Mouse (Mus musculus): ENCODE data around the gene Fam129a.

Gene Fam129a

DNA sequence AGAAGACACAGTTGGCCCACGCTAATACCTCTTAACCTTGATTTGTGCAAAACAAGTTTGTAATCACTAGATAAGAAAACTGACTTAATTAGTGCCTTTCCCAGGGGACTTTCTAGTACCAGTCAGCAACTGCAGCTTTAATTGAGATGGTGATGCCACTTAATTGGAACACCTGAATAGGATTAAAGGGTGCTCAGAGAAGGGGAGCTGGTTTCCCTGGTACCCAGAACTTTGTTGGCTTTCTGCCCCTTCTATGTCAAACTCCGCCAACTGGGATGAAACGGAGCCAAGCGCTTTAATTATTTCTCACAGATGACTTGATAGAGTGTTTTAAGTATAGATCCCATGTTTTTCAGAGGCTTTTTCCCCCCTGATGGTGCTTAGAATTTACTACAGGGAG, 55.6 kb downstream of the Fam129a start:
- no peak for DNase-seq (ENCODE audit: low spot score)

DNA sequence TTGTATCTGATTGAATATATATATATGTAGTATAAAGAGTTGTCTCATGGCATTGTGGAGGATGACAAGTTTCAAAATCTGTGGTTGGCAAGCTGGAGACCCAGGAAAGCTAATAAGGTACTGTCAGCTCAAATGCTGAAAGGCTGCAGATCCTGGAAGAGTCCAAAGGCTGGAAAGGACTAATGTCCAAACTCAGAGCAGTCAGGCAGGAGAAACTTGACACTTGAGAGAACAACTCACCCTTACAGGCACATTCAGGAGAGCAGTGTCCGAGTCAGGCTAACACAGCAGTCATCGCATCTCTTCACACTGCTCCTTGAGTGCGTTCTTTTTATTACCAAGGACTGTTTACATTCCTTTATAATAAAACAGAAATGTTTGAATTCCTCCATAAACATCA, 56.2 kb downstream of the Fam129a start:
- DNase-seq (ENCODE audit: low spot score): no peak

DNA sequence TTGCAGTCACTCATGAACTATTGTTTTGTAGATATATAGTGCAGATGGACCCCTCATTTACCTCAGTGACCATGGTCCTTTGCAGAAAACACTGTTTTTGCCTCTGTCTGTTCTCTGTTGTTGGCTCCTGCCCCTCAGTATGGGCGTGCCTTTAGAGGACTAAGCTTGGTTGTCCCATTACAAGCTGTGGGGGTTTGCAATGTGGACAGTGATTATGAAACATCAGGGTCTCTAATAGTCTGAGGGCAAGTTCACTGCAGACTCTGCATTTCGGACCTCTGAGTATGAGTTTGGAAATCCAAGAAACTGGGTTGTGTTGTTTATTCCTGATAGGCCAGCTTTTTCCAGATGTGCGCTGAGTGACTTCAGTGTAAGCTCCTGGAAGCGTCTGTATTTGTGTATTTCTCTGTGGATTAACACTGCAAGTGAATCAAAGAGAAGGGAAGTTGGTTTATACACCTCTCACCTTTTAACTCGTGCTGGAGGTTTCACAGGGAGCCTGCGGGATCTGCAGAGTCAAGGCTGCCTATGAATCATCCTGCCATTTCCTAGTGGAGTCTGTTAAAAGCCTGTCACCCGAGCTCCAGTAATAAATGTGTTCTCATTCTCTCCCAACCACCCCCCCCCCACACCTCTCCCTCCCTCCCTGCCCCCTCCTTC, 58.7 kb downstream of the Fam129a start:
- DNase-seq (ENCODE audit: low spot score): peak; percentile 53

DNA sequence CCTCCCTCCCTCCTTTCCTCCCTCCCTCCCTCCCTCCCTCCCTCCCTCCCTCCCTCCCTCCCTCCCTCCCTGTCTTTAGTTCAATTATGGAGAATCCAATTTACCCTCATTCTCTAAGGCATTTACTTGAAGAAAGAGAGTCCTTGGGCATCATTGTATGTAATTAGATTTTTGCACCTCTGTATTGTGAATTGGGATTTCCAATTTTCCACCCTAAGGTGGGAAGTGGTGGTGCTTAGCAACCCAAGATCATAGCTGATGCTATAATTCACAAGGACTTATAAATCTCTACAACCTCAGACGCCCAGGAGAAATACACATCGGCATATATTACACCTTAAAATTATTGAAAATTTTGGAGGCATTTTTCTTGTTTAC, 59.3 kb downstream of the Fam129a start:
- no peak for DNase-seq (ENCODE audit: low spot score)

DNA sequence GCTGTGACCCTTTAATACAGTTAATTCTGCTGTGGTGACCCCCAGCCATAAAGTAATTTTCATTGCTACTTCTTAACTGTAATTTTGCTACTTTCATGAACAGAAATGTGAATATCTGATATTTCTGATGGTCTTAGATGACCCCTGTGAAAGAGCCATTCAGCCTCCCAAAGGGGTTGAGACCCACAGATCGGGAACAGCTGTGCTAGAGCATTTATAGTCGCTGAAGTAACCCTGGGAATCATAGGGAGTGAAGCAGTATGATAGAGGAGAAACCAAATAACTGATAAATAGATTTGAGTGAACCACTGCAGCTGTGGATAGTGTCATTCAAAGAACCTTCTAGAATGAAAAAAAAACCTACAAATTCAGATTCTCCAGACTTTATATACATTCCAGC, 60.1 kb downstream of the Fam129a start:
- DNase-seq (ENCODE audit: low spot score): no peak

DNA sequence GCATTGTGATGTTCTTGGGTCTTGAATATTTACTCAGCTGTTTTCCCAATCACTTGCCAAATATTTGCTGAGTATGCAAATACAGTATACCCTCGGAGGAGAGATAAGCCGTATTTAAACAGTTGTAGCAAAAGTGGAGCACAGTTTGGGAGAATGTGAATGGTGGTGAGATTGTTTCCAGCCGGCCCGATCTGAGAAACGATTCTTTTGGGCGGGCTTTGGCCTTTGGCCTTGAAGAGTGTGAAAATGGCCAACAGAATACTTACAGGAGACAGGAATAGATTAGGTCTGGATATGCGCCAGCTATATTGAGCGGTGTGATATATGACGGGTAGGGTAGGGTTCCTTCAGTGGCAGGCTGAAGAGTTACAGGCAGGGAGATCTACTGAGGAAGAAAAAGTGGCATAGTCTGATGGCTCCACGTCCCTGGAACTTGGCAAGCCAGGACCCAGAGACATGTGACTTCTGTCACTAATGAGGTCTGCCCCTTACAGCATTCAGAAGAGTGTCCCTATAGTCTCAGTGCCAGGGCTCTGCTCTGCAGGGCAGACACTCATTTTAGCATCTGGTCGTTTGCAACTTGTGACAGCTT, 60.8 kb downstream of the Fam129a start:
- DNase-seq (ENCODE audit: low spot score): no peak

DNA sequence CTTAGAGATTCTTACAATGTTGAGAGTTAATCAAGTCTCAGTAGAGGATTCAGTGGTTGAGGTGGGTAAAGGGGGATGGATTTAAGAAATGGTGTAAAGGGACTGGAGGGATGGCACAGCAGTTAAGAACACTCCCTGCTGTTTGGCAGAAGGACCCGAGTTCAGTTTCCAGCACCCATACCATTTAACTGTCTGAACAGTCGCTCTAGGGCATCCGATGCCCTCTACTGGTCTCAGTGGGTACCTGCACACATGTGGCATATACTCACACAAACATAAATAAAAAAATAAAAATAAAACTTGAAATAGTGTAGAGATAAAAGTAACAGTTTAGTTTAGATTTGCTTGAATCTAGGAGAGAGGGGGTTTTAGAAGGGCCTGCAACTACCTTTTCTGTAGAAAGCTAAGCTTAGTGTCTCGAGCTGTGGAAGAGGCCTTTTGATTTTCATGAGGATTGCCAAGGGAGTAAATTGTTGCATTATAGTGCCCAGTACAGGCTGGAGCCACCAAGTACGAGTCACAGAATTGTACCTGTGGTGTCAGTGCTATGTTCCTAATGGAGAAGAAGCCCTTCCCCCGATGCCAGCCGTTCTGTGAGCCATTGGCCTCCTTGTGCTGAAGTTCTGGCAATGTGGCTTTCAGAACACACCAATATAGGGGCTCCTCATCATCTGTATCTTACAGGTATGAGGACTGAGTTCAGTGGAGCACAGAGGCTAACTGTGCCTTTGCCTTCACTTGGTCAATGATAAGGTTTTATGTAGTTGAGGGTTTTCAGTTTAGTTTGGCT, 61.8 kb downstream of the Fam129a start:
- DNase-seq (ENCODE audit: low spot score): no peak

DNA sequence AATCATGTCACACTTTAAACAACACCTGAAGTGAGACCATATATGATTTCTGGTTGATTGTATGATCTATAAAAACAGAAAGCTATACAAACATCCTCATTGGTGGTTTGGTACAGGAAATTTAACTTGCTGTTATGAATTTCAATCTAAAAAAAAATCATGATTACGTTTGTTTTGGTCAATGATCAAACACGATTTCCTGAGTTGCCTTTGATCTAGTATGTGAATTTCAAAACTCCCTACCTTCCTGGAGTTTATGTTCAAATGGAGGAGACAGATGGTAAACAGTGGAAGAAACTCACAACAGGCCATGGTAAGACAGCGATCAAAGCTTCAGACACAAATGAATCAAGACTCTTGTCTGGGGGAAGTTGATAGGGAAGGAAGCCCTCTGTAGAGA, 65.7 kb downstream of the Fam129a start:
- no peak for DNase-seq (ENCODE audit: low spot score)

DNA sequence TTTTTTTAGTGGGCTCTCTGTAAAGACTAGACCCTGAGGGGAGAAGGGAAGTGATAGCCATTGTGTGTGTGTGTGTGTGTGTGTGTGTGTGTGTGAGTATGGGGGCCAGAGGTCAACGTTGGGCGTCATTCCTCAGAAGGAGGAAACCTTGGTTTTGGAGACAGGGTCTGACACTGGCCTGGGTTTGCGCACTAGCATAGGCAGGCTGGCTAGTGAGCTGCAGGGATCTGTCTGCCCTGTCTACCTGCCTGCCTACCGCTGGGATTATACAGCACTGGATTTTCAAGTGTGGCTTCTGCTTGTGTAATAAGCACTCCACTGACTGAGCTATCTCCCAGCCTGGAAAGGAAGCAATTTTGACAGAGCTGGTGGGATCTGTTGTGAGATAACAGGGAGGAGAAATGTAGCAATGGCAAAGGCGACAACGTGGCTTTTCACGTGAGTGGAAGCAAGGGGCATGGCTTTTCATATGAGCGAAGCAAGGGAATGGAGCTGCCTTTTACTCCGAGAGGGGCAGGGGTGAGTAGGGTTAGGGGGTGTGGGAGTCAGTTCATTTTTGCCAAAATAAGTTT, 66.5 kb downstream of the Fam129a start:
- DNase-seq (ENCODE audit: low spot score): no peak

DNA sequence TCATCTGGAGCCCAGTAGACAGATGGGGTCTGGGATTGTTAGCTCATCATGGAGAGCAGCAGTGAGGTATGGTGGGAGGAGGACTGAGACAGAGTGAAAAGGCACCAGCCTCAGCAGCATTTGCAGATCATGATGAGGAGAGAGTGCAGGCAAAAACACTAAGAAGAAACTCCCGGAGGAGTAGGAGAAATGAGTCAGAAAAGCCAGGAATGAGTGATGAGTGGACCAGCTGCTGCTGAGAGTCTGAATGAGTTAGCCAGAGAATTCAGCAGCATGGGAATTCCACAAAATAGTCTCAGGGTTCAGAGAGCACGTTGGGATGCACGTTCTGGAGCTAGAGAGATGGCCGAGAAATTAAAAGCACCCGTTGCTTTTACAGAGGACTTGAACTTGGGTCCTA, 67.4 kb downstream of the Fam129a start:
- DNase-seq (ENCODE audit: low spot score): no peak

DNA sequence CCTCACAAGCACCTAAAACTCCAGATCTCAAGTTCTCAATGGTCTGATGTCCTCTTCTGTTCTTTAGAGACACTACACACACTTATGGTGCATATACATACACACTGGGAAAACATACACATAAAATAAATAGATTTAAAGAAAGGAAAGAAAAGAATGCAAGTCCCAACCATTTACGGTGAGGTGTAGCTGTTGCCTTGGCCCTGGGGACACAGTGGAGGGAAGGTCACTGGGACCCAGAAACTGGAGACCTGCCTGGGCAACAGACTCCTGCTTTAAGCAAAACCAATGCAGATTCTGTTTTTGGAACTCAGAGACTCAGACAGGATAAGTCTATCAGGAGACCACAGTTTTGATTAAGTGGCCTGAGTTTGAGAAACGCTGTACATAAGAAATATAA, 67.8 kb downstream of the Fam129a start:
- no peak for DNase-seq (ENCODE audit: low spot score)

DNA sequence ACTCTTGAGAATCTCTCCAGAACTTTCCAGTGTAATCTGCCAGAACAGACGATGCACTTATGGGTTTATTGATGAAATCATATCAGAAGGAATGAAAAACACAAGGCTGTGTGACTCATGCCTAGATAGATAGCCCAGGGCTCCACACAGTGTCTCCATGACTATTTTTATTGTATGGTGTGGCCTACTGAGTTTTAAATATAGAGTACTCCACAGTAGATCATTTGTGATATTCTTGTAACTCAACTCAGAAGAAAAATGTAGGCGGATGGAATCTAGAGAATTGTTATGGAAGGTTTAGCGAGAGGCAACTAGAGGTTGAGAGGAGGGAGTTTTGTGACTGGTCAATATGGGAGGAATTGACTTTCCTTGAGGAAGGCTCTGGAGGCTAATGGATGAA, 75.4 kb downstream of the Fam129a start:
- DNase-seq (ENCODE audit: low spot score): no peak

DNA sequence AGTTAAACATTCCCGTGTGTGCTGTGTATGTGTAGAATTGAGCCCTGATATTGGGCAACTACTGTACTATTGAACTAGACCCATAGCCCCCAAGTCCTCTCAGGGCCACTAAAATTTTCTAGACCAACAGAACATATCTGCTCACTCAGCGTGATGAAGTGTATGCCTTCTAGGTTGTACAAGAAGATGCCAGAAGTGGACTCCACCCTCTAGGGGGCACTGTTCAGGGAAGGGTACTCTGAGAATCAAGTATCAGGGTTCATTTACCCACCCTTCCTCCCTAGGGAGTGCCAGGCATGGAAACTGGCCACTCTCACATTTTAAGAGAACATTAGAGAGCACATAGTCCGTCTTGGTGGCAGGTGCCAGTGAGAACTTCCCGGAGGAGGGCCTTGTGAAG, 77.1 kb downstream of the Fam129a start:
- no peak for DNase-seq (ENCODE audit: low spot score)

DNA sequence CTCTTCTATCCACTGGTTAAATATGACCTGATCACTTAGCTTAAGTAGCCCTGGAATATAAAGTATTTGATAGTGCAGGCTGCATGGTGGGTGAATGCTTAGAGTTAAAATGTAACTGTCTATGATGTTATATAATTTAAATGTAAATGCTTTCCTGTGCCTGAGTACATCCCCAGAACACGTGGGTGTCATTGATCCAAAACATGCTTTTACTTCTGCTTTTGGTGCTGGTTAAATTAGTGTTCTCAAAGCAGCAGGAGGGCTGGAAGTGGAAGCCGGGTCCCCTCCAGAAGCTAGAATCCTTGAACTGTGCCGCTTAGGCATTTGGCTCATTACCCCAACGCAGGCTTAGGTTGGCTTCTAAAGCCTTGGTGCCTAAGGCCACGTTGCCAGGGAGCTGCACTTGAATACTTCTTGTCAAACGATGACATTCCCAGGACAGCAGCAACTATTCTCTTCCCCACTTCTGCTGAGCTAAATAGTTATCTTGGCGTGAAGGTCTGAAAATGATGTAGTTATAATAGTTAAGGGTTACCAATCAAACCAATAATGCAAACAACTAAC, 86.1 kb downstream of the Fam129a start:
- DNase-seq (ENCODE audit: low spot score): no peak

DNA sequence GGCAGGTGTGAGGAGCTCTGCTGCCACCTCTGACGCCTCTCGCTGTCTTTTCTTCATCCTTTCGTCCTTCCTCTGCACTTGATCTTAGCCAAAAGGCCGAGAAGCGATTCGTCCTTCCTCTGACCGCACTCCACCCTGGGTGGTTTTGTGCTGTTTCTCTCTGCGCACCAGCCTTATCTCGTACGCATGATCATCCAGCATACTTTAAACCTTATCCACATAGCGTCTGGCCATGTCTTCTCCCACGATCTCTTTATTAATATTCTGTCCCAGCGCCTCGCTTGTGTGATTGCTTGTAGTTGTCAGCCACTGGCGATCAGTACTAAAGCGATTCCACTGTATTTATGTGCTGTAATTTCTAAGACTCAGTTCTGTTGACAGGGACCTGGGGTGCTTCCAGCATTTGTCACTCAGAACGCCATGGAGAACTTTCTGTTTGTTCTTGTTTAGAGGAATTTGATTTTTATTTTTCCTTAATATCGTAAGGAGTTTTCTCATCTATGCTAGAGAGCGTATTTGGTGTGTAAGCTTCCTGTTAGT, 87.4 kb downstream of the Fam129a start:
- no peak for DNase-seq (ENCODE audit: low spot score)

DNA sequence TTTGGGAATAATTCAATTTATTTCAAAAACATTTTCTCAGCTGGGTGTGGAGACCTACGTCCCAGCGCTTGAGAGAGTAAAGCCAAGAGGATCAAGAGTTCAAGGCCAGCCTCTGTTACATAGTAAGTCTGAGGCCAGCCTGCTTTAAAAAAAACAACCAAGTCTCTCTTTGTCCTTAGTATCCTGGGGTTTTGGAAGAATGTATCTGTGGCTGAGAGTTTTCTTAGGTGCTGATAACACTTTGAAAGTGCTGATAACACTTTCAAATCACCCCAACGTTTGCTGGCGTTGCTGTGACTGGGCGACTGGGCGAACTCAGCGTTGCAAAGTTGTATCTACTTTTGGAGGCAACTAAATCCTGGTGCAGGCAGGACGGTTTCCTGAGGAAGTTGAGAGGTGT, 88.7 kb downstream of the Fam129a start:
- DNase-seq (ENCODE audit: low spot score): no peak

DNA sequence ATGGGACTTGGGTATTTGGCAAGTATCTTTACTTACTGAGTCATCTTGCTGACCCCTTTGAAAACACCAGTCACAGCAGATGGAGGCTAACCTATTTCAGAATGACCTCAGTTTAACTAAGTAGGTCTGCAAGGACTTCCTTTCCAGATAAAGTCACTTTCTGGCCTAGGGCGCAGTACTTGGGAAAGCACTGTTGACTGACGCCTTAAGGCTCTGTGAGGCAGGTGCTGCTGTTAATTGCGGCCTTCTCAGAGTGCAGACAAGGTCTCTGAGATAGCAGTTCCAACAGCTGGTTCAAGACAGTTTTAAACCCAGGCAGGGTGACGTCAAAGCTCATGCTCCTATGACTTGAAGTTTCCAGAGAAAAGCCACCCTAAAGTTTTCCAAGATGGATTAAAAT, 89.3 kb downstream of the Fam129a start:
- DNase-seq (ENCODE audit: low spot score): no peak

DNA sequence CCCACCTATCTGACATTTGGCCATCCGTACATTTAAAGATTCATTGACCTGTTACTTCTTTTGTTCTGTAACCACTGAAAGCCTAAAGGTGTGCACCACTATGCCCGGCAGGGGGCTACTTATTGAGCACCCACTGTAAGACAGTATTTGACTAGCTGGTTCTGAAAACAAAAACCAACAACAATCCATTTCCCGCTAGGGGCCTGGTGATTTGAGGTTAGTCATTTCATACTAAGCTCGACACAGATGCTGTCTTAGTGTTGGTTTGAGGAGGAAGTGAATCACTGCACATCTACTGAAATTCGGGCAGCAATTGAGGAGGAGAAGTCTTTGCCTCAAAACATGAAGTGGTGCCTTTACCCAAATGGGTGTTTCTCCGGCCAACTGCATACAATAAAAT, 89.9 kb downstream of the Fam129a start:
- DNase-seq (ENCODE audit: low spot score): no peak

DNA sequence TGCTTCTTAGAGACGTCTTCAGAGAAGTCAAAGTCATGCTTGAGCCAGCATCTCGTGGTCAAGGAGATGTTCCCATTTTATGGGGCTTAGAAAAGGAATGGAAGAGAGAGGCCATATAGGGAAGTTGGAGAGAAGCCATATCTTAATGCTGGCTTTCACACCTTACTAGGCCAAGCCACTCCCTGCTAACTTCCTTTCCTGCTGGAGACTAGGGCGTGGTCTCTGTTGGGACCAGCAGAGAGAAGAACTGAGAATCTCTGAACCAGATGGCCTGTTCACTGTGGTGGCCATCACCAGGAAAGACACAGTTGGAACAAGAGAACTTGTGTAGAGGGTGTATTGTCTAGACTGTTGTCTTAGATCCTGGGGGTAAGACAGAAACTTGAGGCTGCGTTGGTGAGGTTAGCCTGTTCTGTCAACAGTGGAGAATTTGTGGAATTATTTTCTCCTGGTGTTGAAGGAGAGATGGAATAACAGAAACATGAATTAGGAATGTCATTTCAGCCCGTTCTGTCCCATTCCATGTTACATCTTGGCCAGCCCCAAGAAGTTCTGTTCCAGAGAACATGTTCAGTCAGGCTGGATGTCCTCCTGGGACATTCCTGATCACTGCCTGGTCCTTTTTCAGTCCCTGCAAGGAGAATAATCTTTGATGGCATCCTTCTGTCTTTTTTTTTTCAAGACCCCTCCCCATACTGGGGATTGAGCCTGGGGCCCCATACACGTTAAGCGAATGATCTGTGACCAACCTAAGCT, 90.9 kb downstream of the Fam129a start:
- no peak for DNase-seq (ENCODE audit: low spot score)

DNA sequence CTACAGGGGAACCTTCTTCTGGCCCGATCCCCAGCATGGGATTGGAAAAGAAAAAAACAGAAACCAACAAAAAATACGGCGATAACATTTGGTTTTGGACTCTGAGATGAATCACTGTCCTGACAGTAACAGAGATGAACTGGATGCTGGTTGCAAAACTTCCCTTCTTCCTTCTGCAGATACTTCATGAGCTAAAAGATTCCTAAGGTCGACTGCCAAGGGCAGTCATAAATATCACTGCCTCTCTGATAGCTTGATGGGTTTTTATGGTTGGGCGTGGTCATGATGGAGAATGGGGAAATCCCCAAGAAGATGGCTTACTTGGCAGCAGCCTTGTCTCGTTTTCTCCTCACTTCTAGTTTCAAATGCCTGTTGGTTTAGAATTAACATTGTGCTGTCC, 92.0 kb downstream of the Fam129a start:
- no peak for DNase-seq (ENCODE audit: low spot score)

DNA sequence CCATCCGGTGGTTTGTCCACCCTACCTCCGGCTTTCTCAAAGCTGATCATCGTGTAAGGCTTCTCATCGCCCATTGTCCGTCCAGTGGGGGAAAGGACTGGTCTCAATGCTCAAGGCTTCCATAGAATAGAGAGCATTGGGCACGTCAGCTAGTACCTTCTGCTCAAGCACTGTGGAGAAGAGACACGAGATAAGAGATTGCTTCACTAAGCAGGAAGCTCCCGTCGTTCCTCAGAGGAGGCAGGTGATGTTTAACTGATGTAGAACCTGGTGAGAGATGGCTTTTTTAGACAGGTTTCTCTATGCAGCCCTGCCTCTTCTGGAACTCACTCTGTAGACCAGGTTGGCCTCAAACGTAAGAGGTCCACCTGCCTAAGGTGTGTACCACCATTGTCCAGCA, 93.4 kb downstream of the Fam129a start:
- DNase-seq (ENCODE audit: low spot score): no peak

All from embryo, embryonic 10.5 days (tissue).